Mouse (Mus musculus): ENCODE data around the gene Gpr160.

GRCm38 (mm10) chr3:30860705-30861104 is 5.0 kb downstream of the Gpr160 start:
- TF ChIP-seq POLR2A (IDR thresholded peaks at IDR 0.05; ENCODE audit: extremely low read depth, insufficient read depth, low read length) (no peak), CTCF (IDR thresholded peaks at IDR 0.05; ENCODE audit: extremely low read depth, insufficient read depth, low read length) (no peak)

All from cortical plate, adult 2 months (tissue).